Mouse (Mus musculus): ENCODE data around the gene Olfr689. TPM values are rescaled to one million over a fixed set of nuclear protein-coding genes. Genes with fewer than 3 reads are reported as not detected.

The Olfr689 gene
- not detected for total RNA-seq (2023)

DNA sequence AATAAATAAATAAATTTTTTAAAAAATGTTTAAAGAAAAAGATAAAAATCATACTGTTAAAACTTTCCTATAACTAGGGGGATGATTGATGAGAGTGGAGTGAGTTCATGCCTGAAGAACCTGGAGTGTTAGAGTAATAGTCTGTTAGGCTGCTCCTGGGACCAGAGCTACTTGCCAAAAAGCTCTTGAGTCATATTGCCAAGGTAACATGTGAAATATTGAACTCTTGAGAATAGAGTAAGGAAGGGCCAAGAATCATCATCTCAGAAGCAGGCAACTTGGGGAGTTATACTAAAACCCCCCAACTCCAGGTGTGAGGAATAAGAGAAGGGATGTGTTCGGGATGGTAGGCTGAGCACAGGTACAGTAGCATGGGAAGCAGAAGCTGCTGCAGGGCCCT lies at the start of gene Olfr689:
Olfr689 (plus strand) TSS at position 301 of the 400 bp plus-strand sequence.

DNA sequence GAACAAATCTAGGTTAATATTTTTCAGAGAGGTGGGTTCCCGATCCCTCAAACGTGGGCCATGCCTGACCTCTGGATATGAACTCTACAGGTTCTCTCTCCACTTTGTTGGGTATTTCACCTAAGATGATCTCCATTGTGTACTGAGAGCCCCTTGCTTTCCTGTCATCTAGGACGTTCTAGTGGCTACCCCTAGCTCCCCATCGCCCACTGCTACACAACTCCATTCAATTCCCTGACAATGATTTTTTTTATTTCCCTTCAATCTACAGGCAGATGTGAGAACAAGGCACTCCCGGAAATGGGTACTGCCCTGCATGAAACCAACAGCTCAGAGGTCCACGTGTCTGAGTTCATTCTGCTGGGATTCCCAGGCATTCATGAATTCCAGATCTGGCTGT lies 23.2 kb upstream of the Olfr689 start, which contains the start of gene Olfr688:
Olfr688 (plus strand) TSS at position 301 of the 400 bp plus-strand sequence.

DNA sequence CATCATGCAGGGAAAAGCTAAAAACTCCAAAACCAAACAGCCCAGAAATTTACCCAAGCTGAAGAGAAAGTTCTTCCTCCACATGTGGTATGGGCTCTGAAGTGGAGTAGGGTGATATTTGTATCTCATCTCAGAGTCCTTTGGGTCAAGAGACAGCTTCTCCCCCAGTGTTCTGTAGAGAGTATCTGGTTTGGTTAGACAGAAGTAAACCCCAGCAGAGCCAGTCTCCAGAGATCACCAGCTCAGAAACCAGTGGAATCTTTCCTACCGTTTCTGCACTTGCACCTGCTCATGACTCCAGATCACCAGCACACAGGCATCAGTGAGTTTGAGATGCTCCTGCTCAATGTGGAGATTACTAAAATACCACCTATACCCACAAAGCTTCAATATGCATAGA lies 23.0 kb downstream of the Olfr689 start, which contains the start of gene Olfr690:
Olfr690 (minus strand) TSS at position 101 of the 400 bp plus-strand sequence.

DNA sequence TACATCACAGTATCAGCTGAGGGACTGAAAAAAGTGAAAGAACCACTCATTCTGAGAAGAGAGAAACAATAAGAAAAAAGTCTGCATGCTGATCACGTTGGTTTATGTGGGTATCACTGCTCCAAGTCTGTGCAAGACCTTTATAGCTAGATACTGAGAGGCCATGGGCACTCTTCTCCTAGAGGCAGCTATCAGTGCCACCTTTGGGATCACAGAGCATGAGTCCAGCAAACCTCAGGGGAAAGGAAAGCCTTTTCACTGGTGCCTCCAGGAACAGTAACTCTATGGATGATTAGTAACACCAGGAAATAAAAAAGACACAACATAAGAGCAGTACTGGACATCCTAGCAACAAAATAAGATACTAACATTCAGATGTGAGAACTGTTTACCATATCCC lies 31.2 kb downstream of the Olfr689 start, which contains the start of gene Olfr691:
Olfr691 (minus strand) TSS at position 101 of the 400 bp plus-strand sequence.

DNA sequence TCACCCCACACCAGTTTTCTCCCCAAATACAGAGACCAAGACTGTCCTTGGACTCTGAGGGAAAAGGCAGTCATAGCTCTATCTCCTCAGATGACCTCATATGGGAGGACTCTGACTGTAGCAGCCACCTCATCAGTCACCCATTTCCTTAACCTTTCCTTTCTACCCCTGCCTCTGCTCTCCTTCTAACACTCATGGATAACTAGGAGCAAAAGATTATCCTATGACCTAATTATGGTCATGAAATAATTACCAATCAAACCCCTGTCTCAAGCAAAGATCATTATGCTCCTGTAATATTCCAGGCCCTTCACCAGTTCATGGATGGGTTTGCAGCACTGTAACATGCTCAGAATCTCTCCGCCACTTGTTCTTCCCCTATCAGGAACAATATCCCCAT lies 57.0 kb downstream of the Olfr689 start, which contains the start of gene Olfr692:
Olfr692 (plus strand) TSS at position 301 of the 400 bp plus-strand sequence.

Other genes with a start within 250 kb of the Olfr689 start
- not detected for gene Olfr678, start 246.7 kb upstream of the Olfr689 start, total RNA-seq (2023)
- gene Olfr679, start 230.0 kb upstream of the Olfr689 start, total RNA-seq (2023): not detected
- not detected for gene Olfr680-ps1, start 218.3 kb upstream of the Olfr689 start, total RNA-seq (2023)
- not detected for gene Olfr681, start 194.3 kb upstream of the Olfr689 start, total RNA-seq (2023)
- gene Olfr683, start 164.2 kb upstream of the Olfr689 start, total RNA-seq (2023): not detected
- gene Olfr684, start 147.5 kb upstream of the Olfr689 start, total RNA-seq (2023): not detected
- not detected for gene Olfr685, start 125.2 kb upstream of the Olfr689 start, total RNA-seq (2023)
- not detected for gene Olfr686, start 103.7 kb upstream of the Olfr689 start, total RNA-seq (2023)
- gene Olfr688, start 23.1 kb upstream of the Olfr689 start, total RNA-seq (2023): not detected
- gene Olfr690, start 22.9 kb downstream of the Olfr689 start, total RNA-seq (2023): not detected
- not detected for gene Olfr691, start 31.1 kb downstream of the Olfr689 start, total RNA-seq (2023)
- gene Olfr692, start 57.1 kb downstream of the Olfr689 start, total RNA-seq (2023): not detected
- not detected for gene Gm5901, start 63.9 kb downstream of the Olfr689 start, total RNA-seq (2023)
- gene Fam160a2, start 88.9 kb downstream of the Olfr689 start, total RNA-seq (2023): 10 to 100 TPM; 59.4 TPM
- gene Cnga4, start 93.4 kb downstream of the Olfr689 start, total RNA-seq (2023): not detected
- gene Cckbr, start 114.6 kb downstream of the Olfr689 start, total RNA-seq (2023): not detected
- not detected for gene Cavin3, start 171.1 kb downstream of the Olfr689 start, total RNA-seq (2023)
- gene Smpd1, start 243.2 kb downstream of the Olfr689 start, total RNA-seq (2023): 10 to 100 TPM; 26.7 to 29.7 TPM